Mouse (Mus musculus) bone marrow, adult 2 months (tissue): ENCODE measurements at regions not wholly inside any gene's neighbourhood (a gene's known extent, or its start where the extent isn't known, plus 50 kb on each side); places are given as distances from the start of the nearest gene placed in this dataset.

Source experiments
- CTCF ChIP-seq: fragments of 200-500 bp; IDR thresholded peaks from 2 replicates; pipeline ENCODE4 v1.5.1; 2011; ENCODE audit warnings: low read length, control low read depth; ENCODE audit not compliant: control insufficient read depth, insufficient read depth
- POLR2A ChIP-seq: fragments of 200-500 bp; IDR thresholded peaks from 2 replicates; pipeline ENCODE4 v1.6.1; 2011; ENCODE audit warnings: low read depth, mild to moderate bottlenecking, control low read depth, low read length, borderline replicate concordance; ENCODE audit not compliant: control insufficient read depth

DNA sequence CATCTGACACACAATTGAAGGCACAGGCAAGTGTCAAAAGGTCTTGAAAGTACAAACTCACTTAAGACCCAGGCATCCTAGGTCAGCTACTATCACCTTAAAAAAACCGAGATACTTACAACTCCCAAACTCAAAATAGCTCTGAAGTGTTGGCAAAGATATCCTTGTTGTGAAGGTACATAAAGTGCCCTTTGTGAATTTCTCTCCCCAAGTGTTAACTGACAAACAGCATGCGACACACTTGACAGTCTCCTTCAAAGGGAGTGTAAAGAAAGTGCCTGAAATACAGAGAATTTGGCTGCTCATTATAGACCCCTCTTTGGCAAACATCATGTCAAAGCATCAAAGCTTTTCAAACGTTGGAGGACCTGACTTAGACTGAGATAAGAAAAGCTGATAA is 2634.2 kb downstream of the 9330182O14Rik start:
- TF ChIP-seq CTCF = no peak
- TF ChIP-seq POLR2A = no peak
